Mouse (Mus musculus) megakaryocyte, embryonic 14.5 days (primary cell): ENCODE data around the gene Dolk. TPM values are rescaled to one million over a fixed set of nuclear protein-coding genes. Genes with fewer than 3 reads are reported as not detected.

Experiments
- H3K27me3 ChIP-seq: replicated peaks from 2 replicates; pipeline ENCODE3; 2012; ENCODE audit warnings: inconsistent platforms
- H3K36me3 ChIP-seq: replicated peaks from 2 replicates; pipeline ENCODE3; 2012; ENCODE audit warnings: low read length, inconsistent platforms, mixed read lengths
- H3K4me1 ChIP-seq: 2 replicates; pipeline ENCODE4 v1.6.1; 2012; ENCODE audit warnings: inconsistent platforms
- H3K4me3 ChIP-seq: replicated peaks from 2 replicates; pipeline ENCODE3; 2012; ENCODE audit warnings: moderate library complexity, mild to moderate bottlenecking, inconsistent platforms
- H3K9me3 ChIP-seq: 2 replicates; pipeline ENCODE4 v1.6.1; 2012; ENCODE audit warnings: inconsistent platforms
- FLI1 ChIP-seq: IDR thresholded peaks from 2 replicates; pipeline ENCODE4 v1.6.1; 2012; ENCODE audit warnings: low read length, inconsistent platforms, mixed read lengths
- GATA1 ChIP-seq: IDR thresholded peaks from 3 replicates; pipeline ENCODE4 v1.6.1; 2012; ENCODE audit warnings: mixed read lengths, low read length, inconsistent platforms, borderline replicate concordance
- polyA plus RNA-seq: library from polyadenylated mRNA; stranded (reverse); fragments of >175 nt; gene quantifications from 2 replicates; pipeline ENCODE4 v1.2.3, GENCODE M21; 2012; ENCODE audit warnings: low replicate concordance; ENCODE audit not compliant: insufficient read depth

Dolk gene
- polyA plus RNA-seq, 1 experiment, result 7.1 TPM

DNA sequence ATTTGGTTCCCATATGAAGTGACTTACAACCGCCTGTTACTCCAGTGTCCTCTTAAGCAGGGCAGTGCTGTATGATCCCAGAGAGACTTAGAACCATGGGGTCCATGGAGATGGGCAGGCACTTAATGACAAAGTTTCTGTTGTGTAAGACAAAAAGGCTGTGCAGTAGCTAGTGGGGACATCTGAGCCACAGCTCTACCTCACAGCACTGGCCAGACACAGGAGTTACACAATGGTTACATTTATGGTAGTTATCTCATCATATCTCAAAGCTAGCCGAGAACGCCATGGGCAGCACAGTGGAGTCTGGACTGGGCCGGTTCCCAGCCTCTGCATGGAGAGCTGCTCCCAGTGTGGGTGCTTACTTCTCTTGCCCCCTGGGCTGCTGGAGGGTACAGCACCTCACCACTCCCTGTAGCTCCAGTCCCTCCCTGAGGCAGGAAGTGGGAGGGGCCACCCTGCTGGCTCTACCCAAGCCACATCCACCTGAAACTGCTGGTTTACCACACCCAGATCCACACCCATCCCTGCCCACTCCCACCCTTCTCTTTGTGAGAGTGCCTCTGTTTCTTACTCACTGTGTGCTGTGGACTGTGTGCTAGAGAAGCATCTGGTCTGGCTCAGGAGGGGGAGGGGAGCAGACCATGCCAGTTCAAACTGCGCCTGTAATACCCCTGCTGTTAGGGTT lies 34.6 kb downstream of the Dolk start:
- Histone ChIP-seq H3K27me3 (no peaks in the 10 kb centered on the region), H3K9me3 (no peaks in the 10 kb centered on the region), H3K4me1 (peaks cover 87% of the 10 kb centered on the region), H3K36me3 (peaks cover 95% of the 10 kb centered on the region), H3K4me3 (peak overlapping the region; percentile 44)
- TF ChIP-seq FLI1 (no peak), GATA1 (no peak)

DNA sequence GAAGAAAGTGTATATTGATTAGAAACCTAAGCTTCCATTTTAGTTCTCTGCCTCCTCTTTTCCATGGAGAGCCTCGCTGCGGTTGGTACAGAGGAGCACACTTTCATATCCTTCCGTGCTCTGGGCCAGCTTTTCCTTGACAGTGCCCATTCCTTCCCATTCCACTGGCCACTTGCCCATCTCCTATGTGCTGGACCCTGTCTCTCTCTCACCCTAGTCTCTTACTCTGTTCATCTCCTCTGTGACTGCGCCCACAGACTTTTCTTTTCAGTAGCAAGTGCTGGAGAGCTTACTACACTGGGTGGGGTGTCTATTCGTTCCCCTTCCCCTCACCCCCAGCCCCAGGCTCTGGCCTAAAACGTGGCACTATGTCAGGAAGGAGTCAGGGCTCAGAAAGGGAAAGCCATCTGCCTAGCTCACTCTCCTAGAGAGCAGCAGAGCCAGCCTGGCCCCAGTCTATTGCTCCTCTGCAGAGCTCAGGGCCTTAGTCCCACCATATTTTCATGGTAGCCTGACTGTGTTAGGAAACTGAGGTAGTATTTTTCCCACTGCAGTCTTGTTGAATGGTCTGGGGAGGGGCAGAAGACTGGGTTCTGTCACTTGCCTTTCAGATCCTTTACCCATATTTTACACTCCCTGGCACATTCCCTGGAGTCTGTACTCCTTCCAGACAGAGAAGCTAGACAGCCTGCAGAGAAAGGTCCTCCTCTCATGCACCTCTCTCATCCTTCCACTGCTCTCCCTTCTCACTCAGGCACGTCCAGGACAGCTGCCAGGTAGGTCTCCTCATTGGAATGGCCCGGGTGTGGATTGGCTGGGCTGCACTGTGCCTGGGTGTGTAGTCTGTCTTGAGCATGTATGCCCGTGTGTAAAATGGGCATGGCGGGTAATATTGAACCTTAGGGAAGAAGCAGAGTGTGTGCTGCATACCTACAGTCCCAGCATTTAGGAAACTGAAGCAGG lies 35.7 kb downstream of the Dolk start:
- Histone ChIP-seq H3K4me3 (peak overlapping the region; percentile 7), H3K27me3 (no peaks in the 10 kb centered on the region), H3K9me3 (no peaks in the 10 kb centered on the region), H3K36me3 (peaks cover 95% of the 10 kb centered on the region), H3K4me1 (peaks cover 87% of the 10 kb centered on the region)
- no peak for TF ChIP-seq GATA1
- TF ChIP-seq FLI1, result no peak

DNA sequence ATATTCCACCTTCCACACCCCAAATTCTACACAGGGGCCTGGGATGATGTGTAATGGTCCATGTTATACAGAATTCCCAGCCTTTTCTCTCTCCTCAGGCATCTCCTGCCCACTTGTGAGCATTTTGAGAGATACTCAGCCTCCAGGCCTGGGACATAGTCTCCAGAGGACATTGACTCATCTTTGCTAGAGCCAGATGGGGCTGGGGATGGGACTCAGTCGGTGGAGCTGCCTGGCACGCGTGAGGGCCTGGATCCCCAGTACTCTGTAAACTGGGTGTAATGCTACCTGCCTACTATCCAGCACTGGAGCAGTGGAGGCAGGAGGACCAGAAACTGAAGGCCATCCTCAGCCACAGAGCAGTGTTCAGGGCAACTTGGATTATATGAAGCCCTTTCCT lies 37.0 kb downstream of the Dolk start:
- Histone ChIP-seq H3K27me3 (no peaks in the 10 kb centered on the region), H3K4me3 (no peak overlapping the region), H3K36me3 (peaks cover 94% of the 10 kb centered on the region), H3K9me3 (no peaks in the 10 kb centered on the region), H3K4me1 (peaks cover 89% of the 10 kb centered on the region)
- no peak for TF ChIP-seq FLI1
- TF ChIP-seq GATA1, result no peak

DNA sequence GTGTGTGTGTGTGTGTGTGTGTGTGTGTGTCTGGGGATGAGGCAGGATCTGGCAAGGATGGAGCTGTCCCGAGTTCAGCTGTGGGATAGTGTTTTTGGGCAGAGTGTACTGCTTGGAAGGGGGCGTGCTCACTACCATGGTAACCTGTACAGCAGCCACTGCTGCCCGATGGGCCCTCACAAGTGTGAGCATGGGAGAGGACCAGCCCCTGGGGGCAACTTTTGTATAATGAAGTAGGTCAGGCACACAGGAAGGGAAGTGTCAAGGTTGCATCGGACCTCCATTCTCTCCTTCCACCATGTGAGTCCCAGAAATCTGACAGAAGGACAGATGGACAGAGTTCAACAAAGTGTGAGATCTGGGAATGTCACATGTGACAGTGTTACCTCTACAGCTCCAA lies 38.5 kb downstream of the Dolk start:
- Histone ChIP-seq H3K27me3 (no peaks in the 10 kb centered on the region), H3K9me3 (no peaks in the 10 kb centered on the region), H3K4me1 (peaks cover 89% of the 10 kb centered on the region), H3K36me3 (peaks cover 94% of the 10 kb centered on the region), H3K4me3 (no peak overlapping the region)
- TF ChIP-seq GATA1 (no peak), FLI1 (no peak)

DNA sequence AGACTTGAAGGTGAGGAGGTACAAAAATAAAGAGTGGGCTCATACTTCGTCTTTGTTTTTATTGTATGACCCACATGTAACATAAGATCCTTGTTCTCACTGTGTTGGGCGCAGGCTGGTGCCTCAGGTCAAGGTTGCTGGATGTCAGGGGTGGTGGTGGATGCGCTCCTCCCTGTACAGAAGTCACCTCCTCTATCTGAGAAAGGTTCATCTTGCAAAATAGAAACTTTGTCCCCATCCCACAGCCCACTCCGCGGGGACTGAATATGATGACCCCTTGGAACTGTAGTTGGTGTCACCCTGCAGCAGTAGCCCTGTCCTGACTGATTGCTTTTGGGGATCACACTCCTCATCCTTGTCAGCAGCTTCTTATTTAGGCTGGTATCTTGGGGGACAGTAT lies 39.1 kb downstream of the Dolk start:
- Histone ChIP-seq H3K4me3 (no peak overlapping the region), H3K4me1 (peaks cover 89% of the 10 kb centered on the region), H3K27me3 (no peaks in the 10 kb centered on the region), H3K36me3 (peaks cover 93% of the 10 kb centered on the region), H3K9me3 (no peaks in the 10 kb centered on the region)
- TF ChIP-seq FLI1 (no peak), GATA1 (no peak)

DNA sequence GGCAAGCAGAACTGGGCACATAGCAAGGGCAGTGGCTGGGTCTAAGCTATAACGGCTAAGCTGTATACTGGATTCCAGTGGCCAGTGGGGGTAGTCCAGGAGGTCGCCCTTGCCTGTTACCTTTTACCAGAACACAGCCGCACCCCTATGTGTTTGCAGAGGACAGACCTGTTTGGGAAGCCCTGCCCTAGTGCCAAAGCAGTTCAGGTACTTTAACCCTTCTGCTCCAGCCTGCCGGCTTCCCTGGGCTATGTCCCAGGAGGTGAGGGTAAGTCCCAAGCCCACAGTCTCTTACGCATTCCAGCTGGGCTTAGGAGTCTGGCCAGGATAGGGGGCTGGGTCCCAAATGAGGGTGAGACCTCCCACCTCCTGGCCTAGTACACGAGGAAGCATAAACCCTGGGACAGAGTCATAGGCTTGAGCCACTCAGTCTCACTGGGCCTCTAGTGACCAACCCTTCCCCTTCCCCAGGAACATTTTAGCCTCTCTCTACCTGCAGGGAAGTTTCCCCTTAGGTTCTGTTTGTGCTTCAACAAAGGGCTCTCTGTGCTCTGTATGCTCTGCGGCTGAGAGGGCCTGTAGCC lies 41.4 kb downstream of the Dolk start:
- peaks cover 91% of the 10 kb centered on the region for H3K4me1 ChIP-seq
- TF ChIP-seq GATA1 (no peak), FLI1 (no peak)
- H3K36me3 ChIP-seq, result peaks cover 93% of the 10 kb centered on the region

DNA sequence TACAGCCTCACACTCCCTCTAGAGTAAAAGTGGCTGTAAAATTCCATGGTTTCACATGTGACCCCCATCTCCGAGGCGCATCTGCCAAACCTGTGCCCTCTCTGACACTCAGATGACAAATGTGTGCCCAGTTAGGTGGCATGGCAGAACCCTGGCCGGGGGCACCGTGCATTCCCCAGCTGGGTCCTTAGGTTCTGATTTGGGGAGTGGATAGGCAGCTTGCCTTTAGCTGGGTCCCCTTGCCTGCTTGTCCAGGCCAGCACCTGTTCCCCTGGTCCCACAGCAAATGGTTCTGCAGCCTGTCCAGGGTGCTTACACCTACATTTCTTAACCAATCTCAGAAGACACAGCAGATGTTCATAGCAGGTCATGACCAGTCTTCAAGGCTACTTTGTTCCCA lies 42.7 kb downstream of the Dolk start:
- Histone ChIP-seq H3K4me1 (peaks cover 94% of the 10 kb centered on the region), H3K4me3 (no peak overlapping the region), H3K36me3 (peaks cover 80% of the 10 kb centered on the region), H3K27me3 (no peaks in the 10 kb centered on the region), H3K9me3 (no peaks in the 10 kb centered on the region)
- TF ChIP-seq GATA1 (no peak), FLI1 (no peak)

More for the DNA sequence above, 41.4 kb downstream of the Dolk start:
- no peaks in the 10 kb centered on the region for H3K27me3 ChIP-seq
- H3K4me3 ChIP-seq, result no peak overlapping the region
- no peaks in the 10 kb centered on the region for H3K9me3 ChIP-seq

DNA sequence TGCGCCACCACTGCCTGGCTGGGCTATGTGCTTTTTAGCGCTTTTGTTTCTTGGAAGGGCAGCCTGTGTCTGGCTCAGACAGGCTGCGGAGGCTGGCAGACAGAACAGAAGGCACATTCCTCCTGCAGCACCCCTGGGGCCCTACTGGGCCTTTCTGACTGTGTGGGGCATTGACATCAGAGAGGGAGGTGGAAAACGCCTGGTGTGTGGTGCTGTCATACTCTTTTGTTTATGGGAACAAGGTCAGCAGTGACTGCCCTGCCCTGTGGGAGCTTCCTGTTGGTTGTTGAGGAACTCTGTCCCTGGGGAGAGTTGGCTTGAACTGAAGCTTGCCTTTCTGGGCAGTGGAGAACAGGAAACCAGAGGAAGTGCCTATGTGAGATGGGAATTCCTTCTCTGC lies 43.6 kb downstream of the Dolk start:
- Histone ChIP-seq H3K27me3 (no peaks in the 10 kb centered on the region), H3K9me3 (no peaks in the 10 kb centered on the region), H3K36me3 (peaks cover 71% of the 10 kb centered on the region), H3K4me3 (peak overlapping the region; percentile 71), H3K4me1 (peaks cover 90% of the 10 kb centered on the region)
- no peak for TF ChIP-seq GATA1
- no peak for TF ChIP-seq FLI1

DNA sequence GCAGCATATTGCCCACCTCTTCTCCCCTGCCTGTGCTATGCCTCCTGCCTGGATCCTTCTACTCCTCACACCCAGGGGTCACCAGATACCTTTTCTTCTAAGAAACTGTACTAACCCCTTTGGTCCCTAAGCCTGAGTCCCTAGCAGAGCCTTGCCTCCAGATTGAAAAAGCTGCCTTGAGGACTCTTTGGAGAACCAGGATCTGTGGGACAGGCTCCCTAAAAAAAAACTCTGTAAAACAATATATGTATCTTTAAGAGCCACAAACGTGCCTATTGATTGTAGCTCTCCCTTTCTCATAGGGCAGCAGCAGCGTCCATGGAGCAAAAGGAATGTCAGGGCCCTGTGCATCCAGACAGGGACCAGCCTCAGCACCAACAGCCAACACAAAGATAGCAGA lies 45.9 kb downstream of the Dolk start, which contains the start of gene Gm28035:
Gm28035 (plus strand) TSS at position 301 of the 400 bp plus-strand sequence.
- Histone ChIP-seq H3K36me3 (peaks cover 52% of the 10 kb centered on the region), H3K4me1 (peaks cover 85% of the 10 kb centered on the region), H3K9me3 (no peaks in the 10 kb centered on the region), H3K4me3 (peak within 1 kb of the TSS; percentile 96), H3K27me3 (no peaks in the 10 kb centered on the region)
- TF ChIP-seq FLI1 (no peak), GATA1 (no peak)

DNA sequence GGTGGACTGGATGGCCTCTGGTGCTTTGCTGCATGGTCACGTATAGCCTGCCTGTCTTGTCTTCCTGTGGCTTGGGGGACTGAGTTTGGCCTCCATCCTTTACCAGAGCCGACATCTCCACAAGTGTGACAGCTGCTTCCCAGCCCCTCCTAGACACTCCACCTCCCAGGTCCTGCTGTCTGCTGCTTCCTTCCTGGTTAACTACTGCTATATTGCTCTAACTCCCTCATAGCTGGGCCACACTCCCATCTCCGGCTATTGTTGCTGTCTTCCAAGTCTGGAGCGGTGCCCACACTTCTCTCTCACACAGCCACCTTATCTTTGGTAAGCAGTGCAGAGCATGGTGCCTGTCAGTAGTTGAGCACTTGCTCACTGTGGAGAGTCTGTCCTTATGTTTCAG lies 46.4 kb downstream of the Dolk start:
- no peak for TF ChIP-seq GATA1
- no peak for TF ChIP-seq FLI1
- Histone ChIP-seq H3K4me1 (peaks cover 80% of the 10 kb centered on the region), H3K9me3 (no peaks in the 10 kb centered on the region), H3K27me3 (no peaks in the 10 kb centered on the region), H3K36me3 (peaks cover 48% of the 10 kb centered on the region), H3K4me3 (peak overlapping the region; percentile 96)
